Mouse (Mus musculus) forebrain, embryonic 11.5 days (tissue): ENCODE data around the gene Birc7. TPM values are rescaled to one million over a fixed set of nuclear protein-coding genes. Genes with fewer than 3 reads are reported as not detected.

Experiments used
- ATAC-seq: fragments of 200-750 bp; cut with Nextera tagmentation; replicated peaks from 2 replicates; pipeline ENCODE4 v1.8.0; 2017; ENCODE audit warnings: moderate TSS enrichment; ENCODE audit not compliant: low FRiP score
- DNase-seq: peaks from one replicate; pipeline ENCODE4 v3.0.0-alpha.2; 2017; ENCODE audit warnings: low spot score
- H3K27ac ChIP-seq: fragments of 300-500 bp; sonication (generic); 2 replicates; pipeline ENCODE4 v1.5.1; 2014; ENCODE audit warnings: low read depth, low read length
- H3K27me3 ChIP-seq: fragments of 300-500 bp; sonication (generic); 2 replicates; pipeline ENCODE4 v1.6.1; 2014; ENCODE audit warnings: mild to moderate bottlenecking, low read length, mixed read lengths; ENCODE audit not compliant: control insufficient read depth, insufficient read depth
- H3K36me3 ChIP-seq: fragments of 300-500 bp; sonication (generic); 2 replicates; pipeline ENCODE4 v1.6.1; 2014; ENCODE audit warnings: mild to moderate bottlenecking, low read length, moderate library complexity, mixed read lengths; ENCODE audit not compliant: control insufficient read depth, insufficient read depth
- H3K4me1 ChIP-seq: fragments of 300-500 bp; sonication (generic); replicated peaks from 2 replicates; pipeline ENCODE4 v1.6.1; 2014; ENCODE audit warnings: low read length, mixed read lengths; ENCODE audit not compliant: control insufficient read depth, insufficient read depth
- H3K4me2 ChIP-seq: fragments of 300-500 bp; sonication (generic); 2 replicates; pipeline ENCODE4 v1.6.1; 2014; ENCODE audit warnings: low read depth, mild to moderate bottlenecking, low read length, moderate library complexity, mixed read lengths; ENCODE audit not compliant: severe bottlenecking
- H3K4me3 ChIP-seq: fragments of 300-500 bp; sonication (generic); 2 replicates; pipeline ENCODE4 v1.5.1; 2014; ENCODE audit warnings: low read depth, low read length
- H3K9ac ChIP-seq: fragments of 300-500 bp; sonication (generic); 2 replicates; pipeline ENCODE4 v1.6.1; 2014; ENCODE audit warnings: low read length
- H3K9me3 ChIP-seq: fragments of 300-500 bp; sonication (generic); 2 replicates; pipeline ENCODE4 v1.6.1; 2016; ENCODE audit warnings: low read length, mixed read lengths; ENCODE audit not compliant: control insufficient read depth
- WGBS: fragments of 180-500 bp; shearing (Covaris S2); extraction: QIAGEN DNeasy Blood & Tissue Kit; methylation state at CpG from one replicate; pipeline ENCODE4 v1.1.7; 2014; 5-methylcytosine and 5-hydroxymethylcytosine counted together
- polyA plus RNA-seq: library from polyadenylated mRNA; unstranded; fragments of >200 nt; fragmentation: Nextera tagmentation; extraction: Ambion mirVana; gene quantifications from 2 replicates; pipeline ENCODE4 v1.2.1, GENCODE M21; 2014

Birc7 gene
- polyA plus RNA-seq, 1 experiment from 2014 or later, result 0.36 TPM

- H3K27me3 ChIP-seq, result no peaks in the 10 kb centered on the region
- peak within 1 kb of the TSS; percentile 93 for H3K4me2 ChIP-seq
- H3K36me3 ChIP-seq, result no peaks in the 10 kb centered on the region
- peak within 1 kb of the TSS; percentile 70 for H3K9ac ChIP-seq
- H3K4me1 ChIP-seq, result peaks cover 18% of the 10 kb centered on the region
- peak within 1 kb of the TSS; percentile 86 for H3K27ac ChIP-seq
- peak within 1 kb of the TSS; percentile 61 for H3K4me3 ChIP-seq
- under 1% methylated on average over 52 of the region's 52 CpGs for WGBS
- DNase-seq, result peak; percentile 93
- no peaks in the 10 kb centered on the region for H3K9me3 ChIP-seq
- peak; percentile 93 for ATAC-seq
These were observed 25.5 kb downstream of the Birc7 start, which contains the start of gene Nkain4 for GRCm38 (mm10) chr2:180954061-180955047. TSS of gene Nkain4 (minus strand) at chr2:180954699.

GRCm38 (mm10) chr2:180959605-180960004 lies 30.8 kb downstream of the Birc7 start:
- no peaks in the 10 kb centered on the region for H3K9me3 ChIP-seq
- no peak overlapping the region for H3K4me2 ChIP-seq
- 83% methylated on average over 7 of the region's 7 CpGs for WGBS
- H3K4me3 ChIP-seq, result no peak overlapping the region
- H3K9ac ChIP-seq, result no peak overlapping the region
- no peak for DNase-seq
- 0 out of 2 replicates have a peak, but pooled peaks cover 2% of the 10 kb centered on the region for H3K4me1 ChIP-seq
- no peaks in the 10 kb centered on the region for H3K27me3 ChIP-seq
- no peak overlapping the region for H3K27ac ChIP-seq
- ATAC-seq, result no peak
- no peaks in the 10 kb centered on the region for H3K36me3 ChIP-seq

- ATAC-seq (no peak), DNase-seq (no peak)
- WGBS, result 81% methylated on average over 3 of the region's 3 CpGs
- Histone ChIP-seq H3K27ac (no peak overlapping the region), H3K9ac (no peak overlapping the region), H3K27me3 (no peaks in the 10 kb centered on the region), H3K4me2 (no peak overlapping the region), H3K4me1 (no peaks in the 10 kb centered on the region), H3K36me3 (no peaks in the 10 kb centered on the region), H3K4me3 (no peak overlapping the region), H3K9me3 (no peaks in the 10 kb centered on the region)
These were observed 31.4 kb downstream of the Birc7 start for GRCm38 (mm10) chr2:180960187-180960586.

- no peaks in the 10 kb centered on the region for H3K27me3 ChIP-seq
- DNase-seq (no peak), ATAC-seq (no peak)
- no peak overlapping the region for H3K27ac ChIP-seq
- no peaks in the 10 kb centered on the region for H3K4me1 ChIP-seq
- H3K9me3 ChIP-seq, result no peaks in the 10 kb centered on the region
- H3K9ac ChIP-seq, result no peak overlapping the region
- H3K36me3 ChIP-seq, result no peaks in the 10 kb centered on the region
- WGBS, result 73% methylated on average over 2 of the region's 2 CpGs
- no peak overlapping the region for H3K4me3 ChIP-seq
- H3K4me2 ChIP-seq, result no peak overlapping the region
These were observed 33.9 kb downstream of the Birc7 start for GRCm38 (mm10) chr2:180962616-180963308.

- Histone ChIP-seq H3K4me1 (no peaks in the 10 kb centered on the region), H3K4me2 (no peak overlapping the region), H3K9ac (peak overlapping the region; percentile 20; the same call in 1 of the 2 replicates), H3K36me3 (no peaks in the 10 kb centered on the region), H3K27ac (no peak overlapping the region), H3K27me3 (no peaks in the 10 kb centered on the region), H3K9me3 (no peaks in the 10 kb centered on the region), H3K4me3 (no peak overlapping the region)
- 6% methylated on average over 5 of the region's 5 CpGs for WGBS
- ATAC-seq (peak; percentile 29; the same call in 1 of the 2 replicates), DNase-seq (peak; percentile 86)
These were observed 35.1 kb downstream of the Birc7 start for GRCm38 (mm10) chr2:180963956-180964355.

GRCm38 (mm10) chr2:180966092-180966882 lies 37.5 kb downstream of the Birc7 start:
- DNase-seq (no peak), ATAC-seq (no peak)
- no peaks in the 10 kb centered on the region for H3K9me3 ChIP-seq
- no peaks in the 10 kb centered on the region for H3K4me1 ChIP-seq
- H3K9ac ChIP-seq, result peak overlapping the region; percentile 92
- H3K4me3 ChIP-seq, result peak overlapping the region; percentile 87
- 17% methylated on average over 14 of the region's 14 CpGs for WGBS
- H3K36me3 ChIP-seq, result peaks cover 3% of the 10 kb centered on the region
- peak overlapping the region; percentile 58; the same call in 1 of the 2 replicates for H3K27ac ChIP-seq
- H3K27me3 ChIP-seq, result no peaks in the 10 kb centered on the region
- H3K4me2 ChIP-seq, result peak overlapping the region; percentile 95

GRCm38 (mm10) chr2:180967010-180967763 lies 38.4 kb downstream of the Birc7 start, which contains the start of gene Arfgap1:
TSS of gene Arfgap1 (plus strand) at chr2:180967225.
- under 1% methylated on average over 57 of the region's 57 CpGs for WGBS
- Histone ChIP-seq H3K9ac (peak within 1 kb of the TSS; percentile 92), H3K36me3 (peaks cover 7% of the 10 kb centered on the region), H3K4me3 (peak within 1 kb of the TSS; percentile 87), H3K27me3 (no peaks in the 10 kb centered on the region), H3K4me1 (no peaks in the 10 kb centered on the region), H3K27ac (peak within 1 kb of the TSS; percentile 58; the same call in 1 of the 2 replicates), H3K4me2 (peak within 1 kb of the TSS; percentile 95), H3K9me3 (no peaks in the 10 kb centered on the region)
- ATAC-seq (peak; percentile 88), DNase-seq (peak; percentile 91)
